Mouse (Mus musculus) limb, embryonic 11.5 days (tissue): ENCODE measurements around the gene Dagla. TPM values are rescaled to one million over a fixed set of nuclear protein-coding genes. Genes with fewer than 3 reads are reported as not detected.

Experiments used
- ATAC-seq: fragments of 200-750 bp; cut with Nextera tagmentation; 2 replicates; pipeline ENCODE4 v1.8.0; 2017; ENCODE audit warnings: low read depth; ENCODE audit not compliant: insufficient number of reproducible peaks, low FRiP score, low TSS enrichment
- DNase-seq: peaks from one replicate; pipeline ENCODE4 v3.0.0-alpha.2; 2015; ENCODE audit warnings: low spot score
- H3K27ac ChIP-seq: fragments of 300-500 bp; sonication (generic); replicated peaks from 2 replicates; pipeline ENCODE4 v1.5.1; 2014; ENCODE audit warnings: low read depth, mild to moderate bottlenecking, low read length
- H3K27me3 ChIP-seq: fragments of 300-500 bp; sonication (generic); 2 replicates; pipeline ENCODE4 v1.6.1; 2014; ENCODE audit warnings: mild to moderate bottlenecking, low read length, mixed read lengths; ENCODE audit not compliant: control insufficient read depth, insufficient read depth
- H3K36me3 ChIP-seq: fragments of 300-500 bp; sonication (generic); 2 replicates; pipeline ENCODE4 v1.6.1; 2014; ENCODE audit warnings: mild to moderate bottlenecking, low read length, moderate library complexity, mixed read lengths; ENCODE audit not compliant: control insufficient read depth, insufficient read depth
- H3K4me1 ChIP-seq: fragments of 300-500 bp; sonication (generic); 2 replicates; pipeline ENCODE4 v1.6.1; 2014; ENCODE audit warnings: low read length, mixed read lengths; ENCODE audit not compliant: control insufficient read depth, insufficient read depth
- H3K4me2 ChIP-seq: fragments of 300-500 bp; sonication (generic); 2 replicates; pipeline ENCODE4 v1.6.1; 2014; ENCODE audit warnings: low read depth, mild to moderate bottlenecking, moderate library complexity; ENCODE audit not compliant: severe bottlenecking
- H3K4me3 ChIP-seq: fragments of 300-500 bp; sonication (generic); 2 replicates; pipeline ENCODE4 v1.5.1; 2014; ENCODE audit warnings: low read depth, low read length
- H3K9ac ChIP-seq: fragments of 300-500 bp; sonication (generic); 2 replicates; pipeline ENCODE4 v1.6.1; 2014; ENCODE audit warnings: mild to moderate bottlenecking, low read length
- H3K9me3 ChIP-seq: fragments of 300-500 bp; sonication (generic); 2 replicates; pipeline ENCODE4 v1.6.1; 2016; ENCODE audit warnings: low read length; ENCODE audit not compliant: control insufficient read depth
- WGBS: fragments of 180-500 bp; shearing (Covaris S2); extraction: QIAGEN DNeasy Blood & Tissue Kit; methylation state at CpG from one replicate; pipeline ENCODE4 v1.1.7; 2014; 5-methylcytosine and 5-hydroxymethylcytosine counted together
- polyA plus RNA-seq: library from polyadenylated mRNA; unstranded; fragments of >200 nt; fragmentation: Nextera tagmentation; extraction: Ambion mirVana; gene quantifications from 2 replicates; pipeline ENCODE4 v1.2.1, GENCODE M21; 2014

Gene Dagla
- polyA plus RNA-seq, 1 experiment from 2014 or later: 1.3 TPM

DNA sequence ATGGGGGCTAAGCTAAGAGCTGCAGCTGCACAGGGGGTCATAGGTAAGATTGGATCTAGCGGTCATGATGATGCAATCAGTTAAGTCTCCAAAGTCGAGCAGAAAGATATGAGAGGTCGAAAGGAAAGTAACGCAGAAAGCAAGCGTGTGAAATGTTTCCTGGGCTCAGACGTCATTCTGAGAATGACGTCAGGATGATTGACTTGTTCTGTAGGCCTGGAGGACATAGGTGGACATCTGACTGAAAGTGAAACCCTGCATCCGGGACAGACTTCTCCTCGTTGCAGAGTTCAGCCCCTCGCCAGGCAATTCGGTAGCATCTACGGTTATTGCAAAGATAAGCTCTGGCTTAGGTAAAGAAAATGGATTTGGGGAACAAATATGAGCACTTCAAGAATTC, 963 bp upstream of the Dagla start:
- no peak for ATAC-seq
- no peaks in the 10 kb centered on the region for H3K9me3 ChIP-seq
- 83% methylated on average over 12 of the region's 12 CpGs for WGBS
- H3K36me3 ChIP-seq: no peaks in the 10 kb centered on the region
- H3K27ac ChIP-seq: no peak overlapping the region
- H3K4me3 ChIP-seq: no peak overlapping the region
- H3K9ac ChIP-seq: no peak overlapping the region
- H3K27me3 ChIP-seq: peaks cover 18% of the 10 kb centered on the region
- H3K4me2 ChIP-seq: no peak overlapping the region
- DNase-seq: no peak
- H3K4me1 ChIP-seq: peaks cover 5% of the 10 kb centered on the region

- peaks cover 5% of the 10 kb centered on the region for H3K4me1 ChIP-seq
- H3K9me3 ChIP-seq: no peaks in the 10 kb centered on the region
- 8% methylated on average over 37 of the region's 37 CpGs for WGBS
- no peak overlapping the region for H3K27ac ChIP-seq
- ATAC-seq (peak; percentile 57; the same call in 1 of the 2 replicates), DNase-seq (peak; percentile 28)
- H3K4me3 ChIP-seq: peak overlapping the region; percentile 69
- peak overlapping the region; percentile 99 for H3K4me2 ChIP-seq
- H3K36me3 ChIP-seq: no peaks in the 10 kb centered on the region
- peak overlapping the region; percentile 76 for H3K9ac ChIP-seq
- H3K27me3 ChIP-seq: peaks cover 18% of the 10 kb centered on the region
Measured at GRCm38 (mm10) chr19:10304395-10304794, 282 bp downstream of the Dagla start.

DNA sequence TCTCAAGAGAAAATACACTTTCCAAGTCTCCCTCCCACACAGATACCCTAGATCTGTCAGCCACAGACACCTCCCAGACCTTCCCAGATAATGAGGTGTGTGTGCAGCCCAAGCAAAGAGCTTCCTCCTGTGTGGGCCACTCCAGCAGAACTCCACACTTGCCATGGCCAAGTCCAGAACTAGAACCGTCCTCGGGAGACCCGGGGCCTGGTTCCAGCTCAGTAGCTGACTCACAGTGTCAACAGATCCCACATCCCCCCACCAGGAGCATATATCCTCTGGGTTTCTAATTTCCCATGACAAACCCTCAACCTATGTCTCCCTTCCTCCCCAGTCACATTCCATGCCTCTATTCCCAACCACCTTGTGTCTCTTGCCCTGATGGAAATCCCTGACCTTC, 1.8 kb downstream of the Dagla start:
- WGBS: 89% methylated on average over 3 of the region's 3 CpGs
- Histone ChIP-seq H3K9ac (no peak overlapping the region), H3K9me3 (no peaks in the 10 kb centered on the region), H3K27ac (no peak overlapping the region), H3K4me1 (peaks cover 5% of the 10 kb centered on the region), H3K4me3 (no peak overlapping the region), H3K27me3 (peaks cover 18% of the 10 kb centered on the region), H3K4me2 (no peak overlapping the region), H3K36me3 (no peaks in the 10 kb centered on the region)
- ATAC-seq (no peak), DNase-seq (no peak)

DNA sequence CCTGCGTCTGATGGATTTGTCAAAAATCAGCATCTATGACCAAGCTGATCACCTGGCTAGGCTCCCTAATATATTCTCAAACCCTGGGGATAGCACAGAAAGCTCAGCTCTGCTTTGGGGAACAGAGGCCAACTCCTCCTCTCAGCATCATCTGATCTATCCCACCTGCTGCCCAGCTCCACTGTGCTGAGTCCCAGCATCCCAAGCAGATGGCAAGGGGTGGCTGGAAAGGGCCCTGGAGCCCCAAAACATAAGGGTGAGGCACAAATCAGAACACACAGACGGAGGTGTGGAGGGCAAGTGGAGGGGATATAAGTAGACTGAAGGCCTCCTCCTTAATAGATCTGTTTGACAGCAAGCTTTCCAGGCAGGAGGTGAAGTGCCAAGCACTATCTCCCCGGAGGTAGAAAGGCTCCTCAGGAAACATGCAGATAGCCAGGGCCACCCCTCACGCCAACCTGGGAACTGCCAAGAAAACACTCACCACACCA, 2.8 kb downstream of the Dagla start:
- H3K27ac ChIP-seq: no peak overlapping the region
- no peak overlapping the region for H3K4me2 ChIP-seq
- DNase-seq (no peak), ATAC-seq (no peak)
- H3K9me3 ChIP-seq: no peaks in the 10 kb centered on the region
- 82% methylated on average over 4 of the region's 4 CpGs for WGBS
- peaks cover 14% of the 10 kb centered on the region for H3K4me1 ChIP-seq
- H3K9ac ChIP-seq: no peak overlapping the region
- peaks cover 18% of the 10 kb centered on the region for H3K27me3 ChIP-seq
- H3K36me3 ChIP-seq: no peaks in the 10 kb centered on the region
- no peak overlapping the region for H3K4me3 ChIP-seq

DNA sequence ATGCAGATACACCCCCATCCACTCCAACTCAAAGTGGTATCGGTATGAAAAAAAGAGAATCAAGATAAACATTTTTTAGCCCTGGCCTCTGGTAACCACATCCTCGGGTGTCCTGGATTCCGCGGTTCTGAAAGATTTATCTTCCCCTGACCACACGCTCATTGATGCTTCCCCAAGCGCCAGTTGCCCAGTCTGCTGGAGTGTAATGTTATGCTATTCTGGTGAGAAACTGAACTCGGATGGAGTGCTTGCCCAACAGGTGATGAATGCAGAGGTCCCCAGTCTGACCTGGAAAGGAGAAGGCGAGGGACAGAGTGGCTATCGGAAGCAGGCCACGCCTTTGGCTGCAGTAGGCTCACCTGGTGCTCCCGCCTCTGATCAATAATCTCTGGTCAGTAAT, 3.4 kb downstream of the Dagla start:
- H3K4me2 ChIP-seq: no peak overlapping the region
- H3K27ac ChIP-seq: no peak overlapping the region
- H3K4me1 ChIP-seq: peaks cover 20% of the 10 kb centered on the region
- no peak overlapping the region for H3K9ac ChIP-seq
- DNase-seq (no peak), ATAC-seq (no peak)
- no peaks in the 10 kb centered on the region for H3K36me3 ChIP-seq
- H3K9me3 ChIP-seq: no peaks in the 10 kb centered on the region
- no peak overlapping the region for H3K4me3 ChIP-seq
- peaks cover 15% of the 10 kb centered on the region for H3K27me3 ChIP-seq
- WGBS: 73% methylated on average over 11 of the region's 11 CpGs

- no peak overlapping the region for H3K9ac ChIP-seq
- no peaks in the 10 kb centered on the region for H3K36me3 ChIP-seq
- peaks cover 22% of the 10 kb centered on the region for H3K4me1 ChIP-seq
- H3K4me3 ChIP-seq: no peak overlapping the region
- ATAC-seq: no peak
- peaks cover 14% of the 10 kb centered on the region for H3K27me3 ChIP-seq
- 79% methylated on average over 4 of the region's 4 CpGs for WGBS
- no peak for DNase-seq
- no peaks in the 10 kb centered on the region for H3K9me3 ChIP-seq
- no peak overlapping the region for H3K4me2 ChIP-seq
- H3K27ac ChIP-seq: no peak overlapping the region
Measured at GRCm38 (mm10) chr19:10300809-10301208, 3.9 kb downstream of the Dagla start.

- Histone ChIP-seq H3K4me3 (no peak overlapping the region), H3K9me3 (no peaks in the 10 kb centered on the region), H3K4me1 (peaks cover 36% of the 10 kb centered on the region), H3K9ac (no peak overlapping the region), H3K27ac (no peak overlapping the region), H3K36me3 (no peaks in the 10 kb centered on the region), H3K4me2 (no peak overlapping the region), H3K27me3 (peaks cover 7% of the 10 kb centered on the region)
- ATAC-seq (no peak), DNase-seq (no peak)
- WGBS: 86% methylated on average over 4 of the region's 4 CpGs
Measured at GRCm38 (mm10) chr19:10298268-10298667, 6.4 kb downstream of the Dagla start.

GRCm38 (mm10) chr19:10297041-10297503, 7.6 kb downstream of the Dagla start:
- DNase-seq: peak; percentile 35
- ATAC-seq: no peak; the same call in 1 of the 2 replicates
- 20% methylated on average over 8 of the region's 8 CpGs for WGBS
- Histone ChIP-seq H3K27ac (no peak overlapping the region), H3K4me3 (no peak overlapping the region), H3K4me1 (peaks cover 36% of the 10 kb centered on the region), H3K9ac (no peak overlapping the region), H3K9me3 (no peaks in the 10 kb centered on the region), H3K36me3 (no peaks in the 10 kb centered on the region), H3K27me3 (peaks cover 4% of the 10 kb centered on the region), H3K4me2 (no peak overlapping the region)

GRCm38 (mm10) chr19:10296306-10296705, 8.4 kb downstream of the Dagla start:
- Histone ChIP-seq H3K9me3 (no peaks in the 10 kb centered on the region), H3K27ac (no peak overlapping the region), H3K36me3 (no peaks in the 10 kb centered on the region), H3K9ac (no peak overlapping the region), H3K4me1 (peaks cover 40% of the 10 kb centered on the region), H3K4me3 (no peak overlapping the region), H3K4me2 (no peak overlapping the region), H3K27me3 (0 out of 2 replicates have a peak, but pooled peaks cover 2% of the 10 kb centered on the region)
- peak; percentile 44 for DNase-seq
- ATAC-seq: peak; percentile 50; the same call in 1 of the 2 replicates
- 18% methylated on average over 5 of the region's 5 CpGs for WGBS
